Mouse (Mus musculus): ENCODE measurements around the gene Cdkal1.

DNA sequence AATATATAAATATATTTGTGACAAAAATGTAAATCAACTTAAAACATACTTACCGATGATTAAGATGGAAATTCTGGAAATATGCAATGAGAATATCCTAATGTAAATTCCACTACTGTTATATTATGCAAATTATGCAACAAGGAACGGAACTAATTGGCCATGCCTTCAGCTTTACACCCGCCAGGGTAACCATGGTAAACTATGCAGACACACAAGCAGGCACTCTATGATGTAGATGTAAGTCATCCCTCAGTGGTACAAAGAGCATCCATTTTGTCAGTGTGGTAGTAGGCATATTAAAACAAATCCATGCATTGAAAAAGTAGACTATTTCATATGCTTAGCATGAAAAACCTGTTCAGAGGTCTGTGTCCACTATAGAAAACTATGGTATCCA, 276.9 kb downstream of the Cdkal1 start:
- TF ChIP-seq POLR2A (IDR thresholded peaks at IDR 0.05; ENCODE audit: low read depth, low read length) (no peak), CTCF (conservative IDR thresholded peaks at IDR 0.05 in 1 of 2, IDR thresholded peaks at IDR 0.05 in 1 of 2; ENCODE audit: low read depth in 2 of 2, low read length in 2 of 2) (no peak), MAX (IDR thresholded peaks at IDR 0.05; ENCODE audit: low read length) (no peak), TBP (conservative IDR thresholded peaks at IDR 0.05; ENCODE audit: low read depth, low read length) (no peak), MYC (IDR thresholded peaks at IDR 0.05; ENCODE audit: low read depth, low read length) (no peak), EP300 (IDR thresholded peaks at IDR 0.05; ENCODE audit: low read length) (no peak), GABPA (IDR thresholded peaks at IDR 0.05; ENCODE audit: insufficient replicate concordance, low read depth, low read length) (no peak), RCOR1 (conservative IDR thresholded peaks at IDR 0.05; ENCODE audit: low read depth, low read length) (no peak), MEF2A (IDR thresholded peaks at IDR 0.05; ENCODE audit: borderline replicate concordance, low read depth, low read length) (no peak), ZNF384 (IDR thresholded peaks at IDR 0.05; ENCODE audit: low read depth, low read length) (no peak), ZMIZ1 (IDR thresholded peaks at IDR 0.05; ENCODE audit: low read depth, low read length) (no peak)
